Mouse (Mus musculus) T-helper 1 cell (primary cell): ENCODE results near the gene Unc13b.

ENCODE experiments used
- in situ Hi-C: fragments of 300-600 bp; cut with MboI, MseI; formaldehyde crosslinking; loops from one replicate; pipeline ENCODE4 v1.15.1; 2025; ENCODE audit warnings: high pct_unique_total_duplicates

Unc13b gene

DNA sequence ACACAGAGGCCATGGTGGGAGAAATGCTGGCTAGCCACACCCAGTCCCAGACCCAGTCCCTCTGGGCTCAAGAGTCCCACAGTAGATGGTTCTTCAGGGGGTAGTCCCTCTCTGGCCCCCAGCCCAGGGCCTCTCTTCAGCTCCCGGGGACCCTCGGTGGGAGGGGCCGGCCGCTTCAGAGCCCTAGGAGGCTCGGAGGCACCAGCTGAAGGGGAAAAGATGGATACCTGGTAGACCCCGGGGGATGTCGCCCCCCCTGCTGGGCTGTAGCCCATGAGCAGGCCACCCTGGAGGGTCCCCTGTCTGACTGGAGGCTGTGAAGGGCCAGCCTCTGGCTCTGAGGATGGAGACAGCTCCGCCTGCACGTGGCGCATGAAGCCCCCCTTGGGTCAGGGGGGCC, 22.4 kb upstream of the Unc13b start:
- in situ Hi-C loops, result loop anchor here (25.0 kb wide), 1 partner anchor 1474 kb away; the partner anchor contains the start of genes Dnaic1 and Fam219a

GRCm38 (mm10) chr4:43037860-43038566, 20.7 kb upstream of the Unc13b start:
- in situ Hi-C loops, result loop anchor here (25.0 kb wide), 1 partner anchor 1476 kb away; the partner anchor contains the start of genes Dnaic1 and Fam219a

- in situ Hi-C loops, result loop anchor here (25.0 kb wide), 1 partner anchor 1477 kb away; the partner anchor contains the start of genes Dnaic1 and Fam219a
These were observed 19.9 kb upstream of the Unc13b start for GRCm38 (mm10) chr4:43038567-43039495.

GRCm38 (mm10) chr4:43039609-43040008, 19.1 kb upstream of the Unc13b start:
- in situ Hi-C loops, result loop anchor here (10.0 to 25.0 kb wide), 2 partner anchors 455 to 1477 kb away; partner anchors contain the start of genes Arhgef39, Ccdc107, Dnaic1 and Fam219a

- in situ Hi-C loops, result loop anchor here (10.0 to 25.0 kb wide), 2 partner anchors 455 to 1478 kb away; partner anchors contain the start of genes Arhgef39, Ccdc107, Dnaic1 and Fam219a
These were observed 18.6 kb upstream of the Unc13b start for GRCm38 (mm10) chr4:43040114-43040572.

DNA sequence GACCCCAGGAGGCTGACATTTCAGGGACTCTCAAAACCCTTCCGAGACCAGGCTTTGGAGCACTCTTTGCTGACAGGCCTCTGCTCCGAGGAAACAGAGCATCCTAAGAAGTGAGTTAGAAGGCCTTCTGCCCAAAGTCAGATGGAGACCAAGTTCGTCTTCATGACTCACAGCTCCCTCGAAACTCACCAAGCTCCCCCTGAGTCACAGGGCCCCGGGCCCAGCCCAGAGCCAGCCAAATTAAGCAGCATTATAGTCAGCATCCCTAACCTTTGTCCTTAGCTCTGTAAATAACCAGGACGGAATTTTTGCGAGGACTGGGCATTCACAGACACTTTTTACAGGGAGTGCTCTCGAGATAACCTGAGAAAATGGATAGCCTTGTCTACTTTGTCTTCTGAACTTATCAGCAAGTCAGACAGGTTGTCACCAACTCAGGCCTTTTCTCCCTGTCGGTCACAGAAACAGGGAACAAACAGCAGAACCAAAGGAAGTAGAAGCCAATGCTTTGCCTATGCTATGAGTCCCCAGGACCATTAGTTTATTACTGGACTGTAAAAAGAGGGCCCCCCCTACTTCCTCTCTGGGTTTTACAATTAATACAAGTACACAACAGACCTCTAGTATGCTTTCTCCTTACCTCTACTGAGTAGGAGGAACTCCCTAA, 17.7 kb upstream of the Unc13b start:
- in situ Hi-C loops, result loop anchor here (10.0 to 25.0 kb wide), 2 partner anchors 454 to 1479 kb away; partner anchors contain the start of genes Arhgef39, Ccdc107, Dnaic1 and Fam219a

- in situ Hi-C loops, result loop anchor here (10.0 to 25.0 kb wide), 2 partner anchors 451 to 1482 kb away; partner anchors contain the start of genes Arhgef39, Ccdc107, Dnaic1 and Fam219a
These were observed 15.0 kb upstream of the Unc13b start for GRCm38 (mm10) chr4:43043644-43044357.

GRCm38 (mm10) chr4:43044673-43045072, 14.1 kb upstream of the Unc13b start:
- in situ Hi-C loops, result loop anchor here (5.0 to 25.0 kb wide), 3 partner anchors 450 to 1482 kb away; partner anchors contain the start of genes Arhgef39, Ccdc107, Creb3 and Dnaic1

- in situ Hi-C loops, result loop anchor here (5.0 to 25.0 kb wide), 3 partner anchors 450 to 1483 kb away; partner anchors contain the start of genes Arhgef39, Ccdc107, Creb3 and Dnaic1
These were observed 13.5 kb upstream of the Unc13b start for GRCm38 (mm10) chr4:43045285-43045658.

- in situ Hi-C loops, result loop anchor here (5.0 to 25.0 kb wide), 3 partner anchors 449 to 1483 kb away; partner anchors contain the start of genes Arhgef39, Ccdc107, Creb3 and Dnaic1
These were observed 13.0 kb upstream of the Unc13b start, which contains the start of gene Fam214b for GRCm38 (mm10) chr4:43045659-43046302. TSS of gene Fam214b (minus strand) at chr4:43046220.

- in situ Hi-C loops, result loop anchor here (5.0 to 25.0 kb wide), 3 partner anchors 448 to 1484 kb away; partner anchors contain the start of genes Arhgef39, Ccdc107, Creb3 and Dnaic1
These were observed 12.1 kb upstream of the Unc13b start for GRCm38 (mm10) chr4:43046607-43047006.

- in situ Hi-C loops, result loop anchor here (5.0 to 25.0 kb wide), 3 partner anchors 448 to 1485 kb away; partner anchors contain the start of genes Arhgef39, Ccdc107, Creb3 and Dnaic1
These were observed 11.5 kb upstream of the Unc13b start for GRCm38 (mm10) chr4:43047231-43047630.

- in situ Hi-C loops, result no loop called here
These were observed 6.1 kb upstream of the Unc13b start for GRCm38 (mm10) chr4:43052627-43053026.

GRCm38 (mm10) chr4:43057654-43058053, 1.1 kb upstream of the Unc13b start:
- in situ Hi-C loops, result loop anchor here (5.0 kb wide), 1 partner anchor 360 kb away; no protein-coding TSS in a partner anchor

- in situ Hi-C loops, result loop anchor here (5.0 kb wide), 1 partner anchor 359 kb away; no protein-coding TSS in a partner anchor
These were observed 381 bp upstream of the Unc13b start for GRCm38 (mm10) chr4:43058392-43058752.

- in situ Hi-C loops, result loop anchor here (5.0 kb wide), 1 partner anchor 358 kb away; no protein-coding TSS in a partner anchor
These were observed 944 bp downstream of the Unc13b start for GRCm38 (mm10) chr4:43059697-43060096.

- in situ Hi-C loops, result no loop called here
These were observed 1.5 kb downstream of the Unc13b start for GRCm38 (mm10) chr4:43060286-43060685.

GRCm38 (mm10) chr4:43065471-43065870, 6.7 kb downstream of the Unc13b start:
- in situ Hi-C loops, result no loop called here

GRCm38 (mm10) chr4:43074923-43075322, 16.2 kb downstream of the Unc13b start:
- in situ Hi-C loops, result no loop called here
